Mouse (Mus musculus) forebrain, embryonic 11.5 days (tissue): ENCODE measurements around the gene Me1. TPM values are rescaled to one million over a fixed set of nuclear protein-coding genes. Genes with fewer than 3 reads are reported as not detected.

Source experiments
- ATAC-seq: fragments of 200-750 bp; cut with Nextera tagmentation; replicated peaks from 2 replicates; pipeline ENCODE4 v1.8.0; 2017; ENCODE audit warnings: moderate TSS enrichment; ENCODE audit not compliant: low FRiP score
- DNase-seq: peaks from one replicate; pipeline ENCODE4 v3.0.0-alpha.2; 2017; ENCODE audit warnings: low spot score
- H3K27ac ChIP-seq: fragments of 300-500 bp; sonication (generic); 2 replicates; pipeline ENCODE4 v1.5.1; 2014; ENCODE audit warnings: low read depth, low read length
- H3K27me3 ChIP-seq: fragments of 300-500 bp; sonication (generic); 2 replicates; pipeline ENCODE4 v1.6.1; 2014; ENCODE audit warnings: mild to moderate bottlenecking, low read length, mixed read lengths; ENCODE audit not compliant: control insufficient read depth, insufficient read depth
- H3K36me3 ChIP-seq: fragments of 300-500 bp; sonication (generic); 2 replicates; pipeline ENCODE4 v1.6.1; 2014; ENCODE audit warnings: mild to moderate bottlenecking, low read length, moderate library complexity, mixed read lengths; ENCODE audit not compliant: control insufficient read depth, insufficient read depth
- H3K4me1 ChIP-seq: fragments of 300-500 bp; sonication (generic); replicated peaks from 2 replicates; pipeline ENCODE4 v1.6.1; 2014; ENCODE audit warnings: low read length, mixed read lengths; ENCODE audit not compliant: control insufficient read depth, insufficient read depth
- H3K4me2 ChIP-seq: fragments of 300-500 bp; sonication (generic); 2 replicates; pipeline ENCODE4 v1.6.1; 2014; ENCODE audit warnings: low read depth, mild to moderate bottlenecking, low read length, moderate library complexity, mixed read lengths; ENCODE audit not compliant: severe bottlenecking
- H3K4me3 ChIP-seq: fragments of 300-500 bp; sonication (generic); 2 replicates; pipeline ENCODE4 v1.5.1; 2014; ENCODE audit warnings: low read depth, low read length
- H3K9ac ChIP-seq: fragments of 300-500 bp; sonication (generic); 2 replicates; pipeline ENCODE4 v1.6.1; 2014; ENCODE audit warnings: low read length
- H3K9me3 ChIP-seq: fragments of 300-500 bp; sonication (generic); 2 replicates; pipeline ENCODE4 v1.6.1; 2016; ENCODE audit warnings: low read length, mixed read lengths; ENCODE audit not compliant: control insufficient read depth
- WGBS: fragments of 180-500 bp; shearing (Covaris S2); extraction: QIAGEN DNeasy Blood & Tissue Kit; methylation state at CpG from one replicate; pipeline ENCODE4 v1.1.7; 2014; 5-methylcytosine and 5-hydroxymethylcytosine counted together
- polyA plus RNA-seq: library from polyadenylated mRNA; unstranded; fragments of >200 nt; fragmentation: Nextera tagmentation; extraction: Ambion mirVana; gene quantifications from 2 replicates; pipeline ENCODE4 v1.2.1, GENCODE M21; 2014

The Me1 gene
- polyA plus RNA-seq, 1 experiment from 2014 or later: 10.7 TPM

DNA sequence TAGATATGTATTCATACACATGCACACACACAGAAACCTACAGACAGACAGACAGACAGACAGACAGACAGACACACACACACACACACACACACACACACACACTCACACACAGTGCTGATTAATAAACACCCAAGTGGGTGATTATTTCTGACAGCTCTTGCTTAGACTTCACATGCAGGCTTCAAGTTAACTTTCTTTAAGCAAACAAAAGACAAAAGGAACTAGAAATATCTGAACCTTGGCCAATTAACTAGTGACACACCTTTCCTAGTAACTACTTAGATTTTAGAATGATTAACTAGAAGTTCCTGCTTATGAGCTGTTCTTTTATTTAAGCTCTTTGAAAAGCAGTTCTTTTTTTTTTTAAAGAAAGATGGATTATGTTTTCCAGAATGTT lies 38.6 kb upstream of the Me1 start:
- Histone ChIP-seq H3K4me2 (no peak overlapping the region), H3K36me3 (no peaks in the 10 kb centered on the region), H3K9me3 (no peaks in the 10 kb centered on the region), H3K27me3 (no peaks in the 10 kb centered on the region), H3K4me3 (no peak overlapping the region), H3K27ac (no peak overlapping the region), H3K4me1 (no peaks in the 10 kb centered on the region), H3K9ac (no peak overlapping the region)
- ATAC-seq: no peak
- DNase-seq: no peak

DNA sequence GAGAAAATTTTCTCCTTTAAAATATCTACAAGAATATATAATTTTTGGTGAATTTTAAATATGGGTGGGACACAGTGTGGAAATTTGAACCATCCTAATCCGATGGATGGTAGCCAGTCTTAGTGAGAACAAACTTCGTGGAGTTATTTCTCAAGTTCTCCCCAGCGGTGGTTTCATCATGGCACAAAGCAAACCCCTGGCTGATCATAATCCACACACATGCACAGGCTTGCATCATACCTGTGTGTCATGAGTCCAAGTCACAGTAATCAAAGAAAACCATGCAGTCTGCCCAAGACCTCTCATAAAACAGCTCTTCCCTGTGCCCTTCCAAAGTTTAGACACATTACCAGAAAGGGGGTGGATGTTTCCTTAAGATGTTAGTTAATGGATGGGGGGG lies 34.1 kb upstream of the Me1 start:
- Histone ChIP-seq H3K4me1 (no peaks in the 10 kb centered on the region), H3K27me3 (no peaks in the 10 kb centered on the region), H3K4me3 (no peak overlapping the region), H3K9ac (no peak overlapping the region), H3K4me2 (no peak overlapping the region), H3K27ac (no peak overlapping the region), H3K36me3 (no peaks in the 10 kb centered on the region), H3K9me3 (no peaks in the 10 kb centered on the region)
- DNase-seq (no peak), ATAC-seq (no peak)
- WGBS: 94% methylated on average over 3 of the region's 3 CpGs

DNA sequence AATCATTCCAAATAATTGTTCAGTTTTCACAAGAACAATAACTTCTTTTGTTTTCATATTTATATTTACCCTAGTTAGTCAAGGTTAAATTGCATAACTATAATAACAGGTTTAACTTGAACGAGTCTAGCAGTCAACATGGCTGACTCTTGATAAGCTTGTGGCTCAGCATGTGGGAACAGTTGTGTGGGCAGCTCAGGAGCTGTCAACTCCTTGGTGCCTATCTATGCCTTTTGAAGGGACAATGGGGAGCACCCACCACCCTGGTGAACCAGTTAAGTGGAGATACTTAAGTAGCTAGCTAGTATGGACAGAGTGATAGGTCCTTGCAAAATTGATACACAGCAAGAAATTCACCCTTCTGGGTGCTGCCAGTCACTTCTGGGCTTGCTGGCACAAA lies 33.3 kb upstream of the Me1 start:
- Histone ChIP-seq H3K4me3 (no peak overlapping the region), H3K27me3 (no peaks in the 10 kb centered on the region), H3K9ac (no peak overlapping the region), H3K27ac (no peak overlapping the region), H3K4me1 (no peaks in the 10 kb centered on the region), H3K4me2 (no peak overlapping the region), H3K9me3 (no peaks in the 10 kb centered on the region), H3K36me3 (no peaks in the 10 kb centered on the region)
- ATAC-seq (no peak), DNase-seq (no peak)
- 76% methylated on average over 1 of the region's 1 CpGs for WGBS

DNA sequence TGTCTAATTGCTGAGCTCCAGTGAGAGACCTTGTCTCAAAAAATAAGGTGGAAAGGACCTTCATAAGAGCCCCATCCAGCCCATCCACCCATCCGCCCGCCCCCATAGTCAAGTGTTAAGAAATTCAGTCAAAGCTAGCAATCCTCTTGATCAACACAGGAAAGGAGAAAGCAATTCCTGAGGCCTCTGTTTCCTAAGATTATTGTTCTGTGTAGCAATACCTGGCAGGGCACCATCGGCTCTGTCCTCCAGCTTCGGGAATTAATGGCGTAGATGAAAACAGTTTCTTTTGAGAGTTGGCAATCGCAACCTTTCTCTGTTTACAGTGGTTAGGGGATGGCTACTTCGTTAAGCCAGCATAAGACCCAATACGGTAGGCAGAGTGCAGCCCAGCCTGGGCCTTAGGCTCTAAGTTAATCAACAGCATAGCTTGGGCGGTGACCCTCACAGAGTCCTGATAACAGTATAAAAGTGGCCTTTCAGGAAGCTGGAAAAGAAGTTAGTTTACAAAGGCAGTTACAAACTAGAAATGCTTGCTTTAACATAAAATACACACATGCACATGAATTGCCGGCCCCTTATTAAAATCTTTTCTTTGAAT lies 32.6 kb upstream of the Me1 start:
- no peak for ATAC-seq
- H3K9ac ChIP-seq: no peak overlapping the region
- DNase-seq: no peak
- H3K27ac ChIP-seq: no peak overlapping the region
- WGBS: 76% methylated on average over 10 of the region's 10 CpGs
- no peaks in the 10 kb centered on the region for H3K27me3 ChIP-seq
- H3K9me3 ChIP-seq: no peaks in the 10 kb centered on the region
- no peak overlapping the region for H3K4me2 ChIP-seq
- H3K4me1 ChIP-seq: no peaks in the 10 kb centered on the region
- H3K4me3 ChIP-seq: no peak overlapping the region
- H3K36me3 ChIP-seq: no peaks in the 10 kb centered on the region

DNA sequence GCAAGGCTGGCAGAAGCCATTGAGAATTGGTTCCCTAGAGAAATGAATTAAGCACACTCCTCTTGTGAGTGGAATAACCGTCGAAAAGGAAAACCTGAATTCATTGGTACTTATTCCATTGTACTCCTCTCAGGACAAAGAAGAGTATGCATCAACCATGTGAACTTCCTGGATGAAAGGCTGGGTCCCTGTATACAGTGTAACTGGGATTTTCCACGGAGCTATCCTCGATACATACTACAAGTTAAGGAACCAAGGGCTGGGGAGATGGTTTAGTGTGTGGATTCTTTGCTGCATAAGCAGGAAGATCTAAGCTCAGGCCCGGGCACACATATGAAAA lies 30.6 kb upstream of the Me1 start:
- ATAC-seq: 0 out of 2 replicates have a peak, but pooled peaks have one; percentile 6
- Histone ChIP-seq H3K27ac (no peak overlapping the region), H3K4me2 (no peak overlapping the region), H3K9me3 (no peaks in the 10 kb centered on the region), H3K4me3 (no peak overlapping the region), H3K9ac (no peak overlapping the region), H3K4me1 (no peaks in the 10 kb centered on the region), H3K27me3 (no peaks in the 10 kb centered on the region), H3K36me3 (no peaks in the 10 kb centered on the region)
- DNase-seq: no peak
- WGBS: 78% methylated on average over 5 of the region's 5 CpGs

DNA sequence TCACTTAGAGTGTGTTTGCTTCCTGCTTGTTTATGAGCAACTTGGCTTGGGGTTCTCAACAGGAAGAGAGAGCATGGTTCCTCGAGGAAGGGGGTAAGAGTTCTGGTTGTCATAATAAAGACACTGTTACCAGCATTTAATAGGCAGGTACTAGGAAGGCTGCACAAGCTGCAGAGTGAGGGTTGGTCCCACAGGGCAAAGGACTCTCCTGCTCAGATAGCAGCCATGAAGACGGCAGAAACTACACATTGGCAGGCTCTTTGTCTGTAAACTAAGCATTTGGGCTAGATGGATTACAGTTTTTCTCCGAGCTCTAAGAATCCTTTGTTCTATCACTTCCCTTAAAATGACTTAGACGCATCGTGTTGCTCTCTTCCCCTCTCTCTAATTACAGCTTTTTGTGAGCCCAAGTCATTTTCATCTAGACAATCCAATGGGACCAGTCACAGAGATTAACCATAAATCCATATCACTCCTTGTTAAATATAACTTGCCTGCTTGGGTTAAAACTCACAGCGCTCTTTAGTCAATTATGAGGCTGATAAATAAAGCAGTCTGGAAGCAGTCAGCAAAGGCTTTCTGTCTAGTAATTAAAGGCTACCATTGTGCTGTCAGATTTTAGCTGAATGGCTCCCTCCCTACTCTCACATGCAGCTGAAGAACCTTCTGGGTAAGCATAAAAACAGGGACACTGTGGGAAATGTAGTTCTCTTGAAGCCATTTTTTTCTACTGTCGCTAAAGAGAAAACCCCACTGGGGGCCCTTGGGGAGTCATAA lies 30.0 kb upstream of the Me1 start:
- Histone ChIP-seq H3K4me1 (no peaks in the 10 kb centered on the region), H3K4me2 (no peak overlapping the region), H3K27me3 (no peaks in the 10 kb centered on the region), H3K27ac (no peak overlapping the region), H3K9ac (no peak overlapping the region), H3K36me3 (no peaks in the 10 kb centered on the region), H3K9me3 (no peaks in the 10 kb centered on the region), H3K4me3 (no peak overlapping the region)
- ATAC-seq (peak; percentile 49), DNase-seq (no peak)
- WGBS: 26% methylated on average over 7 of the region's 7 CpGs

DNA sequence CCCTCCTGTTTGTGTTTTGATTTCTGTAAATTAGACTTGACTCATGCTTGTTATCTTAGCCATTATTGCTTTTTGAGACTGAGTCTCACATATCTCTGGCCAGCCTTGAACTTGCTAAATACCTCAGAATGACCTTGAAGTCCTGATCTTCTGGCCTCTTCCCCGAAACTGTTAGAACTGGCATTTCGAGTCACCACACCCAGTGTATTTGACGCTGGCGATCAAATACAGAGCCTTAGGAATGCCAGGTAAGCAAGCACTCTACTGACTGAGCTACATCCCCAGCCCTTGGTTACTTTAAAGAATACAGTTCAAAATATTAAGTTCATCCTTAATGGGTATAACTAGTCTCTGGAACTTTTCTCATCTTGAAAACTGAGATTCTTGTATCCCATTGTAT lies 29.3 kb upstream of the Me1 start:
- no peak overlapping the region for H3K27ac ChIP-seq
- DNase-seq: no peak
- no peak overlapping the region for H3K4me2 ChIP-seq
- no peaks in the 10 kb centered on the region for H3K27me3 ChIP-seq
- H3K36me3 ChIP-seq: no peaks in the 10 kb centered on the region
- WGBS: 94% methylated on average over 4 of the region's 4 CpGs
- no peak overlapping the region for H3K4me3 ChIP-seq
- H3K9ac ChIP-seq: no peak overlapping the region
- H3K9me3 ChIP-seq: no peaks in the 10 kb centered on the region
- no peak for ATAC-seq
- no peaks in the 10 kb centered on the region for H3K4me1 ChIP-seq

DNA sequence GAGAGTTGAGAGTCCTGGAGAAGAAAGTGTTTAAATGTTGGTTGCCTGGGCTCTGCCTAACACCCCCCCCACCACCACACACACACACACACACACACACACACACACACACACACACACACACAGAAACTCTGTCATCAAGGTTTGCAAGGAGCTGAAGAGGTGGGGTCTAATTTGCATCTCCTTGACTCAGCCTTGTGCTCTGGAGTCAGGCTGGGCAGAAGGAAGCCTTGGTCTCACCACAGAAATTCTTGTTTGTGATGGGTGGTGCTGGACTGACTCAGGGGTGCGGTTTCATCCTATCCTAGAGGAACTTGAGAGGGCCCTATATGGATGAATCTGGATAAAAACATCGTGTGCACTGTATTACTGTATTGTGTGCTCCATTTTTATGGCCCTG lies 25.0 kb upstream of the Me1 start:
- 89% methylated on average over 2 of the region's 2 CpGs for WGBS
- ATAC-seq: no peak
- H3K9me3 ChIP-seq: no peaks in the 10 kb centered on the region

DNA sequence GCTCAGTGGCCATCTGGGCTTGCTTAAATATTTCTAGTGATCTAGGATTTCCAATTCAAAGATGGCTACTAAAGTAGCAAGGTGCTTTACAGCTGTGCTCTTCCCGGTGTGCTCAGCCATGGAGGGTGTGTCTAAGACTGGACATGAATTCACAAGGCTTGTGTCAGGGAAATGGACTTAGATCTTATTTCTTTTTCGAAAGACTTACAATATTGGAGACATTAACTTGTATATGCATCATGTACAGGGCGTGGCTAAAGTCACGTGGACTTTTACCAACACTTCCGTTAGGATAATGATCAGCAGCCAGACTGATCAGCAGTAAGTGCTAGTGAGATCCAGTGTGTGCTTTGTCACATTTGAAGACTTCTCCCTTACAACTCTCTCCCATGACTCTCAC lies 24.5 kb upstream of the Me1 start:
- no peak overlapping the region for H3K27ac ChIP-seq
- H3K27me3 ChIP-seq: no peaks in the 10 kb centered on the region
- H3K4me3 ChIP-seq: no peak overlapping the region
- H3K9me3 ChIP-seq: no peaks in the 10 kb centered on the region
- H3K9ac ChIP-seq: no peak overlapping the region
- 92% methylated on average over 5 of the region's 5 CpGs for WGBS
- no peaks in the 10 kb centered on the region for H3K4me1 ChIP-seq
- DNase-seq: no peak
- ATAC-seq: no peak
- no peak overlapping the region for H3K4me2 ChIP-seq
- H3K36me3 ChIP-seq: no peaks in the 10 kb centered on the region

More for the DNA sequence above, 25.0 kb upstream of the Me1 start:
- Histone ChIP-seq H3K4me2 (no peak overlapping the region), H3K27ac (no peak overlapping the region), H3K4me1 (no peaks in the 10 kb centered on the region), H3K4me3 (no peak overlapping the region), H3K27me3 (no peaks in the 10 kb centered on the region), H3K36me3 (no peaks in the 10 kb centered on the region), H3K9ac (no peak overlapping the region)
- no peak for DNase-seq
